Mouse (Mus musculus) adrenal gland, postnatal 25 days (tissue): ENCODE measurements around the gene Grid1. TPM values are rescaled to one million over a fixed set of nuclear protein-coding genes. Genes with fewer than 3 reads are reported as not detected.

Experiments used
- DNase-seq: peaks from one replicate; pipeline ENCODE4 v3.0.0; 2021; ENCODE audit warnings: mixed read lengths
- microRNA-seq, 2 experiments: library from miRNA; unstranded; fragments of <30 nt; microRNA quantifications; one replicate each; pipeline ENCODE4 v1.2.0; 2021
- total RNA-seq: library from RNA; stranded (reverse); gene quantifications from 2 replicates; pipeline ENCODE4 v1.2.3, GENCODE M21; 2021

Gene Grid1
- total RNA-seq, 1 experiment from 2014 or later: 0.73 TPM

DNA sequence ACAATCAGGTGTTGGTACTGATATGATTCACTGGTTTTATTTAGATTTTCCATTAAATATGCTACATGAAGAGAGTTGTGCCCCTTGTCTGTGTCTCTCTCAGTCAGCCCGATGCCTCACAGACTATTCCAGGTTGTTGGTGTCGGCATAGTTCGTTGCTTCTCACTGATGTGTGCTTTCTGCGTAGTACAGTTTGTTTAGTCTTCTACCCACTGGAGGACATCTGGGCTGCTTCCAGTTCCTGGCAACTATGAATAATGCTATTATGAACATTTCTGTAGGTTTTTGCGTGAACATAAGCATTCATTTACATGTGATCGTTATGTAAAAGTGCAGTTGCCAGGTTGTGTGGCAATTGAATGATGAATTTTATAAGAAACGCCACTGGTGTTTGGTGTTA, 633.8 kb downstream of the Grid1 start:
- DNase-seq: no peak

GRCm38 (mm10) chr14:35468254-35468653, 648.3 kb downstream of the Grid1 start:
- DNase-seq: no peak

- no peak for DNase-seq
These were observed 666.1 kb downstream of the Grid1 start for GRCm38 (mm10) chr14:35486017-35486416.

DNA sequence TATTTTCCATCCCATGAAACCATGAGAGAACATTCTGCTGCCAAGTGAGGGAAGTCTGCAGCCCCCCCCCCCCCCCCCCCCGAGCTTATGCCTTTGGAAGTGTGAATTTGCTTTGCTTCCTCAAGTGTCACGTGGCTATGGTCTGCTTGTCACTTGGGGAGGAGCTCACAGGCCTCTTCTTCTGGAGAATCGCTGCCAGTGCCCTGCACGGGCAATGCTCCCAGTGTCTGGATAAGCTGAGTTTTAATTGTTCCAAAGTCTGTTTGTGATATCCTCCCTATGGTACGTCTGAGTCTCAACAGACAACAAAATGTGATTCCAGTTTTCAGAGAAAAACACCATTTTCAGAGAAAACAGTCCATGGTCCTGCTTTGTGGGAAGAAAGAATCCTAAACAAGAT, 682.4 kb downstream of the Grid1 start:
- no peak for DNase-seq

DNA sequence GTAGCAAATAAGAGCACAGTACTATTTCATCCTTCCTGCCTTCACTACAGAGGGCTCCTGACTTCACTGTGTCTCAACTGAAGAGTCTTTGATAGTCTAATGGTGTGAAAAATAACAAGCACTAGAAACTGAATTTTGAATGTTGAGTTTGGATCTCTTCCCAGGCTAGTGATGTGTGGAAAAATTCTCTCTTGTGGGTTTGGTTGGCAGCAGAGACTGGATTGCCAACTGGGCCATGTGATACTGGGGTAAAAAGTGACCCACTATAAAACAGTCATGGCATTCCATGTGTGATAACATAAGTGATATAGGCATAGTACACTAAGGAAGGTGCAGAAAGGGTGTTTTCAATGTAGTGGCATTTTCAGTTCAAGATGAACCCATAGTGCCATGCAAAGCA, 699.5 kb downstream of the Grid1 start:
- DNase-seq: no peak

DNA sequence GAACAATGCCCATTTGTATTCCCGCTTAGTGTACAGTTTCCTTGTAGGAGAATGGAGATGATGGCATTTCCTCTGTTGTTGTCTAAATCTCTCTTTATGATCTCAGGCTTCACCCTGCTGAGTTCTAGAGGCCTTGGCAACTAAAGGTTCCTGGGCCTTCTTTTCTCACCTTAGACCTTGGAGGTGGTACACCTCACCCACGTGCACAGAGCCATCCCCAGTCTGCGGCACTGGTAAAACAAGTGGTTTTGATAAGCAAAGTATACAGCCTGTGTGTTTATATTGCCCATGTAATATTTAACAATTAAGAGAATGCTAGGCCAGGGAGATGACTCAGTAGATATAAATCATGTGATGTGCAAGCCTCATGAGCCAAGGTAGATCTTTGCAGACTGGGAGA, 718.9 kb downstream of the Grid1 start:
- DNase-seq: no peak

DNA sequence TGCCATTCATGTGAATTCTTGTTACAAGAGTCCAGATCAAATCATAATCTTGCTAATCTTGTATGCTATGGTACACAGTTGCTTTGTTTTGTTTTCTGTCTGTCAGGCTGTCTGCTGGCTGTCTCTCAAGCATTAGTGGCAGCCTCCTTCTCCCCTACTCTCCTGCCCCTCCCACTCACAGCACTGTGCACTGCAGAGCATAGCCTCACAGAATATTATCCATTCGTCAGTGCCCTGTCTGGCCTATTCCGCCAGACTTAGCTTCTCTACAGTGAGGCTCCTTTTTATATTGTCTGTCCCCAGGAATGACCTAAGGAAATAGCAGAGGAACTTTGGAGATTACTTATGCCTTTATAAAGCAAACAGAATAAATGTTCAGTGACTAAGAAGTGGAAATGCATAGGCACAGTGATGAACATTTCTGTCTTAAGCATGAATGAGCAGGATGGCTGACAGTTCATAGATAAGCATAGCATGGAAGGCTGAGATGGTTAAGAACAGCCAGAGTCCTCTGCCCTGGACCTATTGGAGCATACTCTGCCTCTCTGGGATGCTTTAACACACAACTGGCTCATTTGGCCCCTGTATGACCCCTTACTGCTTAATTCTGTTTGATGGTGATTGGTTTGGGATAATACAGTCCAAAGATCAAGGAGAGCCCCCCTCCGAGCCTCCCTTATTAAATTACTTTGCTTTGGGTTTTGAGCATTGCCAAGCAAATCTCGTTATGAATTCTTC, 721.5 kb downstream of the Grid1 start:
- DNase-seq: no peak

DNA sequence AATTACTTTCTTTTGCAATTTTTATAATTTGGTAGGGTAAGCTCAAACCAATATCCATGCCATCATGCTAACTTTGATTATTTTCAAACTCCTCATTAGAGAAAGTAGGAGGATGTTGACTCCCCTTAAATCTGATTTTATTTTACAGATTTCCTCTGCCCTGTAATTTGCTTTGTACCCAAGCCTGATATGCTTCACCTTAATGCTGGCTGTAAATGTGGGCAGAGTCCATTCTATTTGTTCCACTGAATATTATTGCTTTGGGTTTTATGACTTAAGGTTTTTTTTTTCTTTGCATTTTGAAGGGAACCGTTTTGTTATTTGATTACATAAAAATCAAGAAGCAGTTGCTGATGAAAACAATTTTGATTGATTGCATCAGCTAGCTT, 722.1 kb downstream of the Grid1 start:
- DNase-seq: no peak

DNA sequence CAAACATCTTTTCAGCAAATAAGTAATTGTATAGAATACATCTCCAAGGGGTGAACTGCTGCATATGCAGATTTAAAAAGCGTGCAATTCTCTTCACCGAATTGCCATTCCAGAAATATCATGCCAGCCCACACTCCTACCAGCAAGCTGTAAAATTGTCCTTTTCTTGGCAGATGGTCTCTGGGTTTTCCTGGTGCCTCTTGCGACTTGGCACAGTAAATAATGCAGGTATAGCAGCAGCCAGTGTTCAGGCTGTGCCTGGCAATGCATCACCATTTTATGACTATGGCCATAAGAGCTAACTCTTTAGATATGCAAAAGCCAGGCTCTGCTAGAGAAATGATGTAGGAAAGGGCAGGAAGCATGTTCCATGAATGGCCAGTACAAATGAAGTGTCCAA, 734.4 kb downstream of the Grid1 start:
- DNase-seq: no peak

DNA sequence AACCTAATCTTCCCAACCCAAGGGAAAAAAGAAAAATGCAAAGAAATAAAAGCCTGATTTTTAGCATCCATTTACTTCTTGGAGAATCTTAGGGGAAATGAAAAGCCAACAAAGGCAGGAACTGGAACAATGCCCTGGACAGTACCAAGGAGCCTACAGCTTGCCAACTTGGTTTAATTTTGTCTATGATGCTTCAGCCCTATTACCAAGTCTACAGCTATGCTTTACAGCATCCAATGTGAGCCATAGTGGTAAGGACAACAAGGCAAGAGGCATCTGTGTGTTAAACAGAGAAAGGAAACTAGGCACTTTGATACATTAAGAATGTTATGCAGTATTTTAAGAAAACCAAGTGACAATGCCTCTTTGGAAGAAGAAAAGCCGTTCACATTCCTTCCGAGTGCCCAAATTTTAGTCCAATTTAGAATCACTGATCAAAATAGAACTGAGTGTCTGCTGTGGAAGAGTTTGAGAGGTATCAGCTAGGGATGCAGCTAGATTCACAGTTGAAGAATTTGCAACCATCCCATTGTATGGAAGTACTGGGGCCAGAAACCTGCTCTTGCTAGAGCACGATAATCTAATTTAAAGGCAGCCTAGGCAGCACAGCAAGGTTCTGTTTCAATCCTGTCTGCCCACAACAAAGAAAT, 741.5 kb downstream of the Grid1 start:
- DNase-seq: no peak

DNA sequence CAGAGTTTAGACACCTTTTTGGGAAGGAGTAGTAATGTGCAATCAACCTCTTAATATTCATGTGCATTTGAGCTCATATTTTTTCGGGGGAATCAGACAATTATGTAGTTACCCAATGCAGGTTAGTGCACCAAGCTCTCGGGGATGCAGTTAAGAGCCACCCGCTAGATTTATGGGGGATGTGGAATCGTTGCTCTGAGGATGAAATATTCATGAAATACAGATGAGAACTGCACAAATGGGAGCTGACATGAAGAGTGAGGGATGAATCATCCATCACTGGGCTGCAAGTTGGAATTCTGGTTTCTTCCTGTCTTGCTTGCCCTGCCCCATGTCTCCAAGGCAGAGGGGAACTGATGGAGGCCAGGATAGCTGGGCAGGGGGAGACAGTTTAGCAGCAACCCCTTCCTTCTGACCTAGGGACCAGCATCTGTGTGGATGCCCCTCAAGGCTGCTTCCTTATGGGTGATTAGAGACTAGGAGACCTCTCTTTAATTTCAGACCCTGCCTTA, 753.1 kb downstream of the Grid1 start:
- DNase-seq: no peak

DNA sequence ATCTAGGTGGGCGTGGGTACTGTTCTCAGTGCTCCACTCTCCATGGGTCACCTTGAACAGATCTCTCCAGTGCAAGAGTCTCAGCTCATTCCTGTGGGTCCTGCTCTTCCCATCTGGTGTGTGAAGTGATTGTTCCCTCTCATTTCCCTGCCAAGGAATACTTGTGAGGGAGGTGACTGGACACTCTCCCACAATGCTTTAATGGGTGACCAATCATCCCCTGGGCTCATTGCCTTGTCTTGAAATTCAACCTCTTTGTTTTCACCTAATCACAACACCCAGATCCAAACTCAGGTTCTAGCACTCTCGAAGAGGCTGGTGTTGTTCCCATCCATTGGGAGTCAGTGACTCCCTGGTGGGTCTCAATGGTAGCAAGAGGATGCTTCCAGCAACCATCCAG, 754.6 kb downstream of the Grid1 start:
- DNase-seq: no peak

GRCm38 (mm10) chr14:35575285-35575684, 755.4 kb downstream of the Grid1 start:
- DNase-seq: no peak

DNA sequence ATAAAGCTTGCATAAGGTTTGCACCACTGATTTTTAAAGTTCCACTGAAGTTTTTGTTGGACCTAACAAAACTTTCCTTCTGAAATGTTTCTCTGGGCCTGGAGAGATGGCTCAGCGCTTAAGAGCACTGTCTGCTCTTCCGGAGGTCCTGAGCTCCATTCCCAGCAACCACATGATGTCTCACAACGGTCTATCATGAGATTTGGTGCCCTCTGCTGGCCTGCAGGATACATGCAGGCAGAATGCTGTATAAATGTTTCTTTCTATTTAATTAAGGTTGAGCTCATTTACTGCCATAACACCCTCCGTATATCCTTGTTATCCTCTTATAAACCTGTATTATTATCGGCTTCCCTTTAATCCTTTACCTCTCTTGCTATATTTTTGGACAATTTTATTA, 805.8 kb downstream of the Grid1 start:
- no peak for DNase-seq

Small RNA genes within 50 kb of the gene (microRNA-seq; reads per million reads assigned to microRNA genes)
- gene Mir346: 4.1 to 4.3 reads per million in 2 experiments

Other genes with a start within 250 kb of the Grid1 start
- gene Ldb3, start 231.4 kb upstream of the Grid1 start, total RNA-seq: 0.73 and 1.4 TPM in 2 replicates
- gene Opn4, start 220.0 kb upstream of the Grid1 start, total RNA-seq: not detected in 2 replicates
- gene Wapl, start 146.2 kb upstream of the Grid1 start, total RNA-seq: 90.8 and 92.9 TPM in 2 replicates